24 mouse cellular contexts compared by ENCODE assay signal in the genomic region with DNA sequence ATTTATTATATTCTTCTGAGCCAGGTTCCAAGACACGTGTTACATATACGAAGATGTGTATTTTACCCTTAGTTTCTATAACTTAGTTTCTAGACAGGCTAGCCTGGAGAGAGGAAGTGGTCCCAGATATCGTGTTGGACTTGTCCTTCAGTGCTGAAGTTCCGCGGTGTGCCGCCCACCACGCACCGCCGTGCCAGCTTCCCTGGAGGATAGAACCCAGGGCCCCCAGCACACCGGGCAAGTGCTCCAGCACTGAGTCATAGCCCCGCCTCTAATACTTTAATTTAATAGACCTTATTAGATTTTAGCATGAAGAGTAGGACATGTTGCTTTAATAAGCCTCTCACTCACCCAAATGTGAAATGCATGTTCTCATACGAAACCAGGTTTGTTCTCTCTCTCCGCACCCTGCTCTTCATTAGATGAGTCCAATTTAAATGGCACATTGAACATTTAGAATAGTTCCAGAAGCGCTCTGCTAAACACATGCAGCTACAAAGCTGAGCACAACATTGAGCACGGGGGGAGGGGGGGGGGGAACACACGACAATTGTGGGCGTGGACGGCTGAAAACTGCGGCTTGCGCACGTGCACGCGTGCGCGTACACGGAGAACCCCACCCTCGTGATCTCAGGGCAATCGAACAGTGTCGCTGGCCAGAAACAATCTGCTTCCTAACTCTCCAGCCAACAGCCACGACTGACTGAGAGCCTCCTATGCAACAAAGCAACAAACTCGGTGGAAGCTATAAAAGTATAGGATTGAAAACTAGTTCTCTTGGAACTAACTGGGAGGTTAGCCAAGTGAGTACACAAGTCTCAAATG. TPM values are rescaled to one million over a fixed set of nuclear protein-coding genes. Genes with fewer than 3 reads are reported as not detected.
DNase-seq lines count a peak whose midpoint lies in the region; ATAC-seq and TF ChIP-seq lines count a peak whose summit lies in the region.
"Had no signal": no experiment of that assay in that cellular context is flagged by ENCODE, and none has a peak within 500 bp of the region (broad histone marks: within the 10 kb centered on the region; RNA-seq: fewer than 3 reads in every experiment).

No protein-coding gene starts in this region.

- H3K4me3 ChIP-seq in testis, adult 2 months (ENCODE audit: control insufficient read depth, low read depth, low read length): peak overlapping the region; percentile 83
- H3K4me3 ChIP-seq in brown adipose tissue, adult 24 weeks (ENCODE audit: insufficient read depth, low read depth, low read length): peak overlapping the region; percentile 42
- H3K4me3 ChIP-seq in forebrain, postnatal 0 days (ENCODE audit: low read depth, low read length): no peak overlapping the region
- H3K4me3 ChIP-seq: forebrain, embryonic 15.5 days; limb, embryonic 12.5 days; liver, embryonic 13.5 days; midbrain, embryonic 15.5 days; myocyte had no signal

- no peak overlapping the region for H3K4me2 ChIP-seq in forebrain, postnatal 0 days (ENCODE audit: low read depth)
- H3K4me2 ChIP-seq: forebrain, embryonic 15.5 days; heart, embryonic 11.5 days; limb, embryonic 12.5 days; liver, embryonic 13.5 days; lung, embryonic 14.5 days; midbrain, embryonic 15.5 days had no signal

- DNase-seq in gastrocnemius, adult 18-20 months (ENCODE audit: low spot score): peak; percentile 15
- DNase-seq in gastrocnemius, postnatal 25 days: no peak
- no peak for DNase-seq in testis, postnatal 10 days (ENCODE audit: low spot score)
- no peak for DNase-seq in thymus, adult 18-20 months
- DNase-seq in forebrain, postnatal 0 days: no peak
- DNase-seq: adrenal gland, adult 2 months; B cell, adult 2 months; cerebellum, adult 11-12 months; cerebellum, postnatal 25 days; heart, postnatal 4 days; kidney, postnatal 4 days; liver, embryonic 13.5 days; lung, embryonic 14.5 days; lung, postnatal 36 days; right cerebral cortex, postnatal 14 days had no signal

- H3K9me3 ChIP-seq in forebrain, postnatal 0 days (ENCODE audit: low read length): no peaks in the 10 kb centered on the region
- H3K9me3 ChIP-seq: forebrain, embryonic 15.5 days; limb, embryonic 12.5 days; liver, embryonic 13.5 days; midbrain, embryonic 15.5 days had no signal

- no peak for TF ChIP-seq CTCF in testis, adult 2 months (IDR thresholded peaks at IDR 0.05; ENCODE audit: control insufficient read depth, insufficient read depth, insufficient replicate concordance, low read depth, low read length)
- no peak for TF ChIP-seq CTCF in forebrain, postnatal 0 days (IDR thresholded peaks at IDR 0.05; ENCODE audit: low read depth)

- H3K27me3 ChIP-seq in testis, adult 2 months (ENCODE audit: control insufficient read depth, insufficient read depth, low read length): no peaks in the 10 kb centered on the region
- no peaks in the 10 kb centered on the region for H3K27me3 ChIP-seq in forebrain, postnatal 0 days (ENCODE audit: insufficient read depth, low read length)
- H3K27me3 ChIP-seq: forebrain, embryonic 15.5 days; limb, embryonic 12.5 days; liver, embryonic 13.5 days; midbrain, embryonic 15.5 days had no signal

- 91% methylated on average over 31 of the region's 31 CpGs for WGBS in forebrain, postnatal 0 days

- TF ChIP-seq POLR2A in testis, adult 2 months (IDR thresholded peaks at IDR 0.05; ENCODE audit: control insufficient read depth, low read depth, low read length): peak; percentile 22; the same call in 1 of the 2 replicates

- no peaks in the 10 kb centered on the region for H3K36me3 ChIP-seq in testis, adult 2 months (ENCODE audit: control insufficient read depth, insufficient read depth, low read length)
- no peaks in the 10 kb centered on the region for H3K36me3 ChIP-seq in forebrain, postnatal 0 days (ENCODE audit: insufficient read depth)
- H3K36me3 ChIP-seq: forebrain, embryonic 15.5 days; limb, embryonic 12.5 days; liver, embryonic 13.5 days; midbrain, embryonic 15.5 days had no signal

- H3K27ac ChIP-seq in testis, adult 2 months (ENCODE audit: control insufficient read depth, insufficient read depth, low read depth, low read length): peak overlapping the region; percentile 62
- H3K27ac ChIP-seq in brown adipose tissue, adult 24 weeks (replicated peaks; ENCODE audit: low read depth, low read length): no peak overlapping the region
- H3K27ac ChIP-seq in forebrain, postnatal 0 days (ENCODE audit: low read depth, low read length): no peak overlapping the region
- H3K27ac ChIP-seq: forebrain, embryonic 15.5 days; limb, embryonic 12.5 days; liver, embryonic 13.5 days; midbrain, embryonic 15.5 days had no signal

- H3K9ac ChIP-seq in forebrain, postnatal 0 days: no peak overlapping the region
- H3K9ac ChIP-seq: forebrain, embryonic 15.5 days; limb, embryonic 12.5 days; liver, embryonic 13.5 days; lung, embryonic 14.5 days; midbrain, embryonic 15.5 days had no signal

- ATAC-seq in forebrain, postnatal 0 days: no peak
- ATAC-seq: forebrain, embryonic 15.5 days; hindbrain, embryonic 16.5 days; intestine, embryonic 16.5 days; midbrain, embryonic 15.5 days had no signal

- H3K4me1 ChIP-seq in testis, adult 2 months (ENCODE audit: control insufficient read depth, insufficient read depth, low read length): peaks cover 6% of the 10 kb centered on the region
- no peaks in the 10 kb centered on the region for H3K4me1 ChIP-seq in brown adipose tissue, adult 24 weeks (ENCODE audit: control insufficient read depth, insufficient read depth, insufficient read length, low read length)
- H3K4me1 ChIP-seq in forebrain, postnatal 0 days (ENCODE audit: insufficient read depth): no peaks in the 10 kb centered on the region
- H3K4me1 ChIP-seq: forebrain, embryonic 15.5 days; limb, embryonic 12.5 days; liver, embryonic 13.5 days; midbrain, embryonic 15.5 days had no signal

RNA-seq across cellular contexts. Expression of a gene that starts 33.7 kb away (rescaled TPM):
- total RNA-seq in gastrocnemius, adult 18-20 months (2021): 1 to 10 TPM; 3.0 to 3.9 TPM
- 1 to 10 TPM; 2.4 to 3.2 TPM for total RNA-seq in gastrocnemius, postnatal 25 days (2021)
- polyA plus RNA-seq in testis, adult 2 months (2012; rRNA removed): 16.2 and 17.7 TPM in 2 replicates
- 3.0 and 3.3 TPM in 2 replicates for polyA plus RNA-seq in brown adipose tissue, adult 24 weeks (2012; ENCODE audit: insufficient read depth, insufficient read length, missing spikeins)
- 7.3 and 7.6 TPM in 2 replicates for total RNA-seq in forebrain, postnatal 0 days (2014; rRNA removed)
- polyA plus RNA-seq in forebrain, postnatal 0 days (2015; fragmentation: Nextera tagmentation; extraction: Ambion mirVana): 3.3 and 4.1 TPM in 2 replicates
